Mouse (Mus musculus) spleen, postnatal 4 days (tissue): ENCODE measurements around the gene BC030867.

Experiments used
- DNase-seq, 2 experiments: peaks; one replicate each; pipeline ENCODE4 v3.0.0; 2022; ENCODE audit warnings: low spot score in 2 of 2

BC030867 gene

GRCm38 (mm10) chr11:102248630-102249230, at the start of gene BC030867:
BC030867 (plus strand) TSS chr11:102248882.
- peak; percentile 96 to 99 for DNase-seq

- no peak for DNase-seq
Measured at GRCm38 (mm10) chr11:102199856-102200255, 48.8 kb upstream of the BC030867 start.

- DNase-seq = no peak
Measured at GRCm38 (mm10) chr11:102201408-102201821, 47.3 kb upstream of the BC030867 start.

GRCm38 (mm10) chr11:102206481-102206880, 42.2 kb upstream of the BC030867 start:
- DNase-seq = no peak

- no peak for DNase-seq
Measured at GRCm38 (mm10) chr11:102207825-102208777, 40.6 kb upstream of the BC030867 start.

GRCm38 (mm10) chr11:102208846-102209245, 39.8 kb upstream of the BC030867 start:
- no peak for DNase-seq

GRCm38 (mm10) chr11:102209742-102210141, 38.9 kb upstream of the BC030867 start:
- DNase-seq = no peak

- no peak for DNase-seq
Measured at GRCm38 (mm10) chr11:102210185-102210584, 38.5 kb upstream of the BC030867 start.

GRCm38 (mm10) chr11:102211011-102211410, 37.7 kb upstream of the BC030867 start:
- no peak for DNase-seq

GRCm38 (mm10) chr11:102211936-102212341, 36.7 kb upstream of the BC030867 start:
- DNase-seq = no peak

GRCm38 (mm10) chr11:102214430-102215156, 34.1 kb upstream of the BC030867 start:
- DNase-seq = no peak

- DNase-seq = no peak
Measured at GRCm38 (mm10) chr11:102215511-102215910, 33.2 kb upstream of the BC030867 start.

GRCm38 (mm10) chr11:102216056-102216885, 32.4 kb upstream of the BC030867 start:
- no peak for DNase-seq

GRCm38 (mm10) chr11:102216886-102217240, 31.8 kb upstream of the BC030867 start:
- DNase-seq = no peak

- DNase-seq = no peak
Measured at GRCm38 (mm10) chr11:102217396-102217795, 31.3 kb upstream of the BC030867 start.

- no peak for DNase-seq
Measured at GRCm38 (mm10) chr11:102217876-102218430, 30.7 kb upstream of the BC030867 start.

- DNase-seq = peak; percentile 80 to 85
Measured at GRCm38 (mm10) chr11:102218783-102219182, 29.9 kb upstream of the BC030867 start.

- no peak for DNase-seq
Measured at GRCm38 (mm10) chr11:102219247-102219993, 29.3 kb upstream of the BC030867 start.

GRCm38 (mm10) chr11:102219994-102220346, 28.7 kb upstream of the BC030867 start:
- DNase-seq = peak; percentile 18 to 61

- peak in 1 of 2 experiments; percentile 62 for DNase-seq
Measured at GRCm38 (mm10) chr11:102220451-102220850, 28.2 kb upstream of the BC030867 start.
